Mouse (Mus musculus) forebrain, embryonic 11.5 days (tissue): ENCODE measurements around the gene Cebpg. TPM values are rescaled to one million over a fixed set of nuclear protein-coding genes. Genes with fewer than 3 reads are reported as not detected.

ENCODE experiments used
- ATAC-seq: fragments of 200-750 bp; cut with Nextera tagmentation; replicated peaks from 2 replicates; pipeline ENCODE4 v1.8.0; 2017; ENCODE audit warnings: moderate TSS enrichment; ENCODE audit not compliant: low FRiP score
- DNase-seq: peaks from one replicate; pipeline ENCODE4 v3.0.0-alpha.2; 2017; ENCODE audit warnings: low spot score
- H3K27ac ChIP-seq: fragments of 300-500 bp; sonication (generic); 2 replicates; pipeline ENCODE4 v1.5.1; 2014; ENCODE audit warnings: low read depth, low read length
- H3K27me3 ChIP-seq: fragments of 300-500 bp; sonication (generic); 2 replicates; pipeline ENCODE4 v1.6.1; 2014; ENCODE audit warnings: mild to moderate bottlenecking, low read length, mixed read lengths; ENCODE audit not compliant: control insufficient read depth, insufficient read depth
- H3K36me3 ChIP-seq: fragments of 300-500 bp; sonication (generic); 2 replicates; pipeline ENCODE4 v1.6.1; 2014; ENCODE audit warnings: mild to moderate bottlenecking, low read length, moderate library complexity, mixed read lengths; ENCODE audit not compliant: control insufficient read depth, insufficient read depth
- H3K4me1 ChIP-seq: fragments of 300-500 bp; sonication (generic); replicated peaks from 2 replicates; pipeline ENCODE4 v1.6.1; 2014; ENCODE audit warnings: low read length, mixed read lengths; ENCODE audit not compliant: control insufficient read depth, insufficient read depth
- H3K4me2 ChIP-seq: fragments of 300-500 bp; sonication (generic); 2 replicates; pipeline ENCODE4 v1.6.1; 2014; ENCODE audit warnings: low read depth, mild to moderate bottlenecking, low read length, moderate library complexity, mixed read lengths; ENCODE audit not compliant: severe bottlenecking
- H3K4me3 ChIP-seq: fragments of 300-500 bp; sonication (generic); 2 replicates; pipeline ENCODE4 v1.5.1; 2014; ENCODE audit warnings: low read depth, low read length
- H3K9ac ChIP-seq: fragments of 300-500 bp; sonication (generic); 2 replicates; pipeline ENCODE4 v1.6.1; 2014; ENCODE audit warnings: low read length
- H3K9me3 ChIP-seq: fragments of 300-500 bp; sonication (generic); 2 replicates; pipeline ENCODE4 v1.6.1; 2016; ENCODE audit warnings: low read length, mixed read lengths; ENCODE audit not compliant: control insufficient read depth
- WGBS: fragments of 180-500 bp; shearing (Covaris S2); extraction: QIAGEN DNeasy Blood & Tissue Kit; methylation state at CpG from one replicate; pipeline ENCODE4 v1.1.7; 2014; 5-methylcytosine and 5-hydroxymethylcytosine counted together
- polyA plus RNA-seq: library from polyadenylated mRNA; unstranded; fragments of >200 nt; fragmentation: Nextera tagmentation; extraction: Ambion mirVana; gene quantifications from 2 replicates; pipeline ENCODE4 v1.2.1, GENCODE M21; 2014

Gene Cebpg
- polyA plus RNA-seq, 1 experiment from 2014 or later, result 47.5 TPM

- DNase-seq, result no peak
- Histone ChIP-seq H3K27me3 (no peaks in the 10 kb centered on the region), H3K9me3 (no peaks in the 10 kb centered on the region), H3K9ac (no peak overlapping the region), H3K27ac (no peak overlapping the region), H3K4me3 (no peak overlapping the region), H3K4me2 (no peak overlapping the region), H3K4me1 (no peaks in the 10 kb centered on the region), H3K36me3 (peaks cover 6% of the 10 kb centered on the region; the same call in 1 of the 2 replicates)
- no peak for ATAC-seq
- WGBS, result 93% methylated on average over 10 of the region's 10 CpGs
Measured at GRCm38 (mm10) chr7:35043266-35043817, 13.0 kb downstream of the Cebpg start.

- DNase-seq (no peak), ATAC-seq (no peak)
- Histone ChIP-seq H3K27ac (no peak overlapping the region), H3K4me3 (no peak overlapping the region), H3K4me2 (no peak overlapping the region), H3K9ac (no peak overlapping the region), H3K36me3 (peaks cover 6% of the 10 kb centered on the region; the same call in 1 of the 2 replicates), H3K4me1 (no peaks in the 10 kb centered on the region), H3K9me3 (no peaks in the 10 kb centered on the region), H3K27me3 (no peaks in the 10 kb centered on the region)
- WGBS, result 82% methylated on average over 5 of the region's 5 CpGs
Measured at GRCm38 (mm10) chr7:35042759-35043217, 13.6 kb downstream of the Cebpg start.

- ATAC-seq (no peak), DNase-seq (no peak)
- Histone ChIP-seq H3K4me1 (no peaks in the 10 kb centered on the region), H3K36me3 (peaks cover 6% of the 10 kb centered on the region; the same call in 1 of the 2 replicates), H3K9me3 (no peaks in the 10 kb centered on the region), H3K27me3 (no peaks in the 10 kb centered on the region), H3K9ac (no peak overlapping the region), H3K4me2 (no peak overlapping the region), H3K4me3 (no peak overlapping the region), H3K27ac (no peak overlapping the region)
Measured at GRCm38 (mm10) chr7:35042209-35042554, 14.2 kb downstream of the Cebpg start.

GRCm38 (mm10) chr7:35041286-35042208, 14.8 kb downstream of the Cebpg start:
- ATAC-seq (no peak), DNase-seq (no peak)
- Histone ChIP-seq H3K36me3 (peaks cover 6% of the 10 kb centered on the region; the same call in 1 of the 2 replicates), H3K9ac (no peak overlapping the region), H3K4me2 (no peak overlapping the region), H3K9me3 (no peaks in the 10 kb centered on the region), H3K4me1 (no peaks in the 10 kb centered on the region), H3K4me3 (no peak overlapping the region), H3K27ac (no peak overlapping the region), H3K27me3 (no peaks in the 10 kb centered on the region)
- WGBS, result 66% methylated on average over 2 of the region's 2 CpGs

GRCm38 (mm10) chr7:35040176-35040972, 16.0 kb downstream of the Cebpg start:
- Histone ChIP-seq H3K9me3 (no peaks in the 10 kb centered on the region), H3K36me3 (peaks cover 6% of the 10 kb centered on the region; the same call in 1 of the 2 replicates), H3K9ac (no peak overlapping the region), H3K4me1 (no peaks in the 10 kb centered on the region), H3K27ac (no peak overlapping the region), H3K27me3 (no peaks in the 10 kb centered on the region), H3K4me3 (no peak overlapping the region), H3K4me2 (no peak overlapping the region)
- 92% methylated on average over 9 of the region's 9 CpGs for WGBS
- no peak for ATAC-seq
- DNase-seq, result no peak

- no peaks in the 10 kb centered on the region; the same call in 1 of the 2 replicates for H3K36me3 ChIP-seq
- 96% methylated on average over 6 of the region's 6 CpGs for WGBS
- ATAC-seq, result no peak
Measured at GRCm38 (mm10) chr7:35037408-35037807, 19.0 kb downstream of the Cebpg start.

GRCm38 (mm10) chr7:35036266-35036731, 20.1 kb downstream of the Cebpg start:
- Histone ChIP-seq H3K4me3 (no peak overlapping the region), H3K27ac (no peak overlapping the region), H3K4me2 (no peak overlapping the region), H3K4me1 (no peaks in the 10 kb centered on the region), H3K9ac (no peak overlapping the region), H3K9me3 (no peaks in the 10 kb centered on the region), H3K36me3 (no peaks in the 10 kb centered on the region; the same call in 1 of the 2 replicates), H3K27me3 (no peaks in the 10 kb centered on the region)
- DNase-seq (no peak), ATAC-seq (no peak)
- 61% methylated on average over 5 of the region's 5 CpGs for WGBS

More at GRCm38 (mm10) chr7:35037408-35037807, 19.0 kb downstream of the Cebpg start:
- Histone ChIP-seq H3K9ac (no peak overlapping the region), H3K9me3 (no peaks in the 10 kb centered on the region), H3K27ac (no peak overlapping the region), H3K4me2 (no peak overlapping the region), H3K4me1 (no peaks in the 10 kb centered on the region), H3K27me3 (no peaks in the 10 kb centered on the region), H3K4me3 (no peak overlapping the region)
- DNase-seq, result no peak

GRCm38 (mm10) chr7:35035565-35035964, 20.8 kb downstream of the Cebpg start:
- no peaks in the 10 kb centered on the region; the same call in 1 of the 2 replicates for H3K36me3 ChIP-seq
- no peak overlapping the region for H3K4me3 ChIP-seq
- DNase-seq, result no peak
- H3K4me2 ChIP-seq, result no peak overlapping the region
- H3K4me1 ChIP-seq, result no peaks in the 10 kb centered on the region
- no peaks in the 10 kb centered on the region for H3K9me3 ChIP-seq
- no peak overlapping the region for H3K27ac ChIP-seq
- H3K27me3 ChIP-seq, result no peaks in the 10 kb centered on the region
- H3K9ac ChIP-seq, result no peak overlapping the region
- no peak for ATAC-seq
- WGBS, result 82% methylated on average over 4 of the region's 4 CpGs
